Comparison of ENCODE assay signal across 8 mouse cellular contexts in genomic region chr12:69474916-69475661, GRCm38 (mm10).
DNase-seq lines count a peak whose midpoint lies in the region; ATAC-seq and TF ChIP-seq lines count a peak whose summit lies in the region.

No protein-coding gene starts in this region.

- WGBS in neural tube, embryonic 13.5 days, result 65% methylated on average over 17 of the region's 17 CpGs
- WGBS in limb, embryonic 15.5 days, result 42% methylated on average over 17 of the region's 17 CpGs

- H3K9ac ChIP-seq in neural tube, embryonic 13.5 days, result no peak overlapping the region
- H3K9ac ChIP-seq in limb, embryonic 15.5 days, result 0 out of 2 replicates have a peak overlapping the region, but pooled peaks have one; percentile 4

- peak; percentile 16; the same call in 1 of the 2 replicates for ATAC-seq in neural tube, embryonic 13.5 days (ENCODE audit: low read depth)
- ATAC-seq in cerebellum, adult (ENCODE audit: insufficient number of reproducible peaks, low FRiP score, low TSS enrichment), result peak; percentile 74; the same call in 1 of the 2 replicates
- ATAC-seq in limb, embryonic 15.5 days (ENCODE audit: insufficient number of reproducible peaks, low FRiP score, low TSS enrichment, low read depth), result peak; percentile 82

- H3K9me3 ChIP-seq in neural tube, embryonic 13.5 days, result no peaks in the 10 kb centered on the region
- no peaks in the 10 kb centered on the region for H3K9me3 ChIP-seq in limb, embryonic 15.5 days

- no peak overlapping the region for H3K4me3 ChIP-seq in neural tube, embryonic 13.5 days
- peak overlapping the region; percentile 55 for H3K4me3 ChIP-seq in gastrocnemius, adult 2 months
- no peak overlapping the region for H3K4me3 ChIP-seq in limb, embryonic 15.5 days

- H3K4me2 ChIP-seq in neural tube, embryonic 13.5 days, result no peak overlapping the region
- peak overlapping the region; percentile 19 for H3K4me2 ChIP-seq in limb, embryonic 15.5 days

- no peaks in the 10 kb centered on the region for H3K36me3 ChIP-seq in neural tube, embryonic 13.5 days
- H3K36me3 ChIP-seq in limb, embryonic 15.5 days, result no peaks in the 10 kb centered on the region

- peaks cover 29% of the 10 kb centered on the region for H3K4me1 ChIP-seq in neural tube, embryonic 13.5 days (replicated peaks)
- H3K4me1 ChIP-seq in limb, embryonic 15.5 days, result peaks cover 55% of the 10 kb centered on the region

- no peak for DNase-seq in neural tube, embryonic 10.5 days (ENCODE audit: extremely low spot score, low spot score)
- DNase-seq in gastrocnemius, adult 2 months, result peak; percentile 78
- DNase-seq in spleen, postnatal 10 days (ENCODE audit: low spot score in 2 of 2), result peak; percentile 35 to 74
- no peak for DNase-seq in c-Kit-positive CD71-positive TER-119-positive erythroid progenitor cells, embryonic 14.5 days (ENCODE audit: low spot score)
- no peak for DNase-seq in urinary bladder, postnatal 14 days (ENCODE audit: low spot score)

- no peak overlapping the region for H3K27ac ChIP-seq in neural tube, embryonic 13.5 days (replicated peaks)
- peak overlapping the region; percentile 92 for H3K27ac ChIP-seq in gastrocnemius, adult 2 months
- H3K27ac ChIP-seq in limb, embryonic 15.5 days, result peak overlapping the region; percentile 93

- intact Hi-C loops in gastrocnemius, adult 2 months (cut with DNase I), result loop anchor here (5.0 kb wide), 2 partner anchors 62 to 103 kb away; partner anchors contain the start of genes Arf6 and Gm9887

- no peaks in the 10 kb centered on the region for H3K27me3 ChIP-seq in neural tube, embryonic 13.5 days
- no peaks in the 10 kb centered on the region for H3K27me3 ChIP-seq in limb, embryonic 15.5 days

- peak; percentile 12; the same call in 1 of the 2 replicates for TF ChIP-seq CTCF in gastrocnemius, adult 2 months (IDR thresholded peaks at IDR 0.05)

Comparison
In these comparisons a context has a peak if more than half of its experiments do, and no peak if none do; other contexts are left out.
1. ATAC-seq: peak in every context shown above with its lines; median percentile 82 in limb, embryonic 15.5 days; 74 in cerebellum, adult; 16 in neural tube, embryonic 13.5 days.
2. DNase-seq: peak in gastrocnemius, adult 2 months (single experiment) and spleen, postnatal 10 days (2 of 2); none in neural tube, embryonic 10.5 days (single experiment), c-Kit-positive CD71-positive TER-119-positive erythroid progenitor cells, embryonic 14.5 days (single experiment) and urinary bladder, postnatal 14 days (single experiment).